Mouse (Mus musculus) megakaryocyte progenitor cell, adult 5-6 weeks (primary cell): ENCODE data around the gene Trabd2b. TPM values are rescaled to one million over a fixed set of nuclear protein-coding genes. Genes with fewer than 3 reads are reported as not detected.
A peak's percentile ranks its signal among the peaks of the same experiment; 100 is the strongest.

Source experiments
- ATAC-seq: replicated peaks from 2 replicates; pipeline ENCODE4 v1.8.0; 2016; ENCODE audit warnings: mild to moderate bottlenecking, moderate TSS enrichment, inconsistent platforms; ENCODE audit not compliant: poor library complexity
- total RNA-seq, 2 experiments: library from RNA; stranded (forward) in 1 of 2; stranded (reverse) in 1 of 2; fragments of 157-497, 149-512 nt in 1 of 2; fragments of 200-1000 nt in 1 of 2; gene quantifications; 2 replicates each; pipeline versions ENCODE4 v1.2.3 to v1.2.4; 2015 to 2017

Trabd2b gene
- total RNA-seq (2015), result not detected in 2 replicates
- not detected in 2 replicates for total RNA-seq (2017)

GRCm38 (mm10) chr4:114406355-114407101, at the start of gene Trabd2b:
Gene Trabd2b (plus strand): TSS chr4:114406724.
- ATAC-seq, result no peak

GRCm38 (mm10) chr4:114357420-114357819, 49.1 kb upstream of the Trabd2b start:
- peak; percentile 64 for ATAC-seq

GRCm38 (mm10) chr4:114358874-114359273, 47.6 kb upstream of the Trabd2b start:
- ATAC-seq, result no peak

- no peak for ATAC-seq
Observed at GRCm38 (mm10) chr4:114359818-114360217, 46.7 kb upstream of the Trabd2b start.

- ATAC-seq, result no peak
Observed at GRCm38 (mm10) chr4:114361336-114361735, 45.2 kb upstream of the Trabd2b start.

GRCm38 (mm10) chr4:114365000-114365399, 41.5 kb upstream of the Trabd2b start:
- no peak for ATAC-seq

- ATAC-seq, result no peak
Observed at GRCm38 (mm10) chr4:114365595-114365994, 40.9 kb upstream of the Trabd2b start.

GRCm38 (mm10) chr4:114367005-114367404, 39.5 kb upstream of the Trabd2b start:
- no peak for ATAC-seq

- no peak for ATAC-seq
Observed at GRCm38 (mm10) chr4:114367840-114368239, 38.7 kb upstream of the Trabd2b start.

- no peak for ATAC-seq
Observed at GRCm38 (mm10) chr4:114369591-114369990, 36.9 kb upstream of the Trabd2b start.

- no peak for ATAC-seq
Observed at GRCm38 (mm10) chr4:114370935-114371715, 35.4 kb upstream of the Trabd2b start.

- ATAC-seq, result no peak
Observed at GRCm38 (mm10) chr4:114372699-114373098, 33.8 kb upstream of the Trabd2b start.

GRCm38 (mm10) chr4:114374330-114374729, 32.2 kb upstream of the Trabd2b start:
- no peak for ATAC-seq

GRCm38 (mm10) chr4:114377531-114377930, 29.0 kb upstream of the Trabd2b start:
- ATAC-seq, result no peak

GRCm38 (mm10) chr4:114378512-114378911, 28.0 kb upstream of the Trabd2b start:
- ATAC-seq, result no peak

- ATAC-seq, result no peak
Observed at GRCm38 (mm10) chr4:114379416-114379956, 27.0 kb upstream of the Trabd2b start.

GRCm38 (mm10) chr4:114382627-114383026, 23.9 kb upstream of the Trabd2b start:
- no peak for ATAC-seq

- no peak for ATAC-seq
Observed at GRCm38 (mm10) chr4:114385236-114385635, 21.3 kb upstream of the Trabd2b start.

- ATAC-seq, result no peak
Observed at GRCm38 (mm10) chr4:114386395-114386811, 20.1 kb upstream of the Trabd2b start.

GRCm38 (mm10) chr4:114387527-114388135, 18.9 kb upstream of the Trabd2b start:
- ATAC-seq, result no peak

GRCm38 (mm10) chr4:114388306-114388705, 18.2 kb upstream of the Trabd2b start:
- no peak for ATAC-seq
